Mouse (Mus musculus) retina, postnatal 1 day (tissue): ENCODE results near the gene H2afy.

Experiments used
- DNase-seq: peaks from one replicate; pipeline ENCODE4 v3.0.0-alpha.2; 2012

The H2afy gene

GRCm38 (mm10) chr13:56110694-56111531 lies 25.2 kb downstream of the H2afy start:
- DNase-seq = no peak

- DNase-seq = no peak
Measured at GRCm38 (mm10) chr13:56109703-56110102, 26.5 kb downstream of the H2afy start.

- DNase-seq = peak; percentile 46
Measured at GRCm38 (mm10) chr13:56108849-56109519, 27.2 kb downstream of the H2afy start.

- no peak for DNase-seq
Measured at GRCm38 (mm10) chr13:56104971-56105391, 31.2 kb downstream of the H2afy start.

GRCm38 (mm10) chr13:56103796-56104746 lies 32.1 kb downstream of the H2afy start:
- peak; percentile 29 for DNase-seq

GRCm38 (mm10) chr13:56102160-56102559 lies 34.0 kb downstream of the H2afy start:
- no peak for DNase-seq

- DNase-seq = no peak
Measured at GRCm38 (mm10) chr13:56095601-56096195, 40.5 kb downstream of the H2afy start.

GRCm38 (mm10) chr13:56094544-56094943 lies 41.6 kb downstream of the H2afy start:
- DNase-seq = no peak

GRCm38 (mm10) chr13:56093680-56094079 lies 42.5 kb downstream of the H2afy start:
- peak; percentile 20 for DNase-seq

- DNase-seq = no peak
Measured at GRCm38 (mm10) chr13:56092606-56093005, 43.6 kb downstream of the H2afy start.

- no peak for DNase-seq
Measured at GRCm38 (mm10) chr13:56090597-56090996, 45.6 kb downstream of the H2afy start.

- DNase-seq = no peak
Measured at GRCm38 (mm10) chr13:56088602-56089001, 47.6 kb downstream of the H2afy start.

GRCm38 (mm10) chr13:56087936-56088335 lies 48.2 kb downstream of the H2afy start:
- peak; percentile 28 for DNase-seq

GRCm38 (mm10) chr13:56084146-56084905 lies 51.8 kb downstream of the H2afy start:
- no peak for DNase-seq

- DNase-seq = no peak
Measured at GRCm38 (mm10) chr13:56081656-56082055, 54.5 kb downstream of the H2afy start.

- DNase-seq = no peak
Measured at GRCm38 (mm10) chr13:56079616-56080015, 56.5 kb downstream of the H2afy start.

- DNase-seq = no peak
Measured at GRCm38 (mm10) chr13:56078724-56079262, 57.4 kb downstream of the H2afy start.

GRCm38 (mm10) chr13:56075930-56076329 lies 60.2 kb downstream of the H2afy start:
- no peak for DNase-seq

GRCm38 (mm10) chr13:56073186-56073585 lies 63.0 kb downstream of the H2afy start:
- no peak for DNase-seq

- peak; percentile 62 for DNase-seq
Measured at GRCm38 (mm10) chr13:56072268-56072607, 63.9 kb downstream of the H2afy start.

- DNase-seq = no peak
Measured at GRCm38 (mm10) chr13:56071586-56072267, 64.4 kb downstream of the H2afy start.
